Mouse (Mus musculus): ENCODE measurements around the gene Evi5l. TPM values are rescaled to one million over a fixed set of nuclear protein-coding genes. Genes with fewer than 3 reads are reported as not detected.
A peak's percentile ranks its signal among the peaks of the same experiment; 100 is the strongest.

Gene Evi5l
- polyA plus RNA-seq, 1 experiment from 2014 or later, result 120 TPM

GRCm38 (mm10) chr8:4174018-4174417, 7.7 kb downstream of the Evi5l start:
- peaks cover 32% of the 10 kb centered on the region for H3K36me3 ChIP-seq
- no peak overlapping the region for H3K4me2 ChIP-seq
- WGBS, result 76% methylated on average over 2 of the region's 2 CpGs
- no peak overlapping the region for H3K9ac ChIP-seq
- H3K4me1 ChIP-seq (replicated peaks), result peaks cover 18% of the 10 kb centered on the region
- no peak overlapping the region for H3K4me3 ChIP-seq
- H3K27me3 ChIP-seq, result no peaks in the 10 kb centered on the region
- ATAC-seq (ENCODE audit: low FRiP score, low read depth), result no peak
- no peak overlapping the region for H3K27ac ChIP-seq (replicated peaks)
- H3K9me3 ChIP-seq, result no peaks in the 10 kb centered on the region

GRCm38 (mm10) chr8:4183409-4183808, 17.0 kb downstream of the Evi5l start:
- Histone ChIP-seq H3K36me3 (peaks cover 56% of the 10 kb centered on the region), H3K4me2 (no peak overlapping the region), H3K27ac (replicated peaks) (no peak overlapping the region), H3K4me1 (replicated peaks) (no peaks in the 10 kb centered on the region), H3K9me3 (no peaks in the 10 kb centered on the region), H3K9ac (no peak overlapping the region), H3K27me3 (no peaks in the 10 kb centered on the region), H3K4me3 (no peak overlapping the region)
- ATAC-seq (ENCODE audit: low FRiP score, low read depth), result no peak
- WGBS, result 89% methylated on average over 8 of the region's 8 CpGs

- H3K9ac ChIP-seq, result no peak overlapping the region
- H3K36me3 ChIP-seq, result peaks cover 63% of the 10 kb centered on the region
- no peak overlapping the region for H3K4me2 ChIP-seq
- no peak for ATAC-seq (ENCODE audit: low FRiP score, low read depth)
- H3K27me3 ChIP-seq, result no peaks in the 10 kb centered on the region
- H3K9me3 ChIP-seq, result no peaks in the 10 kb centered on the region
- no peaks in the 10 kb centered on the region for H3K4me1 ChIP-seq (replicated peaks)
- WGBS, result 94% methylated on average over 2 of the region's 2 CpGs
- H3K27ac ChIP-seq (replicated peaks), result no peak overlapping the region
- H3K4me3 ChIP-seq, result no peak overlapping the region
Measured at GRCm38 (mm10) chr8:4186151-4186550, 19.8 kb downstream of the Evi5l start.

- Histone ChIP-seq H3K9ac (no peak overlapping the region), H3K36me3 (peaks cover 62% of the 10 kb centered on the region), H3K4me3 (no peak overlapping the region), H3K4me1 (replicated peaks) (peaks cover 11% of the 10 kb centered on the region), H3K27ac (replicated peaks) (no peak overlapping the region), H3K9me3 (no peaks in the 10 kb centered on the region), H3K4me2 (no peak overlapping the region), H3K27me3 (no peaks in the 10 kb centered on the region)
- ATAC-seq (ENCODE audit: low FRiP score, low read depth), result no peak
Measured at GRCm38 (mm10) chr8:4188605-4189004, 22.2 kb downstream of the Evi5l start.

- WGBS, result 46% methylated on average over 3 of the region's 3 CpGs
- Histone ChIP-seq H3K4me1 (replicated peaks) (peaks cover 12% of the 10 kb centered on the region), H3K9ac (no peak overlapping the region), H3K9me3 (no peaks in the 10 kb centered on the region), H3K4me2 (no peak overlapping the region), H3K27ac (replicated peaks) (no peak overlapping the region), H3K27me3 (no peaks in the 10 kb centered on the region), H3K36me3 (peaks cover 59% of the 10 kb centered on the region), H3K4me3 (no peak overlapping the region)
- ATAC-seq (ENCODE audit: low FRiP score, low read depth), result no peak
Measured at GRCm38 (mm10) chr8:4189031-4189722, 22.8 kb downstream of the Evi5l start.

GRCm38 (mm10) chr8:4192305-4192704, 25.9 kb downstream of the Evi5l start:
- Histone ChIP-seq H3K36me3 (peaks cover 45% of the 10 kb centered on the region), H3K9ac (no peak overlapping the region)
- peak; percentile 47 for ATAC-seq (ENCODE audit: low FRiP score, low read depth)

GRCm38 (mm10) chr8:4192807-4193587, 26.6 kb downstream of the Evi5l start:
- peak overlapping the region; percentile 76 for H3K27ac ChIP-seq (replicated peaks)

More at GRCm38 (mm10) chr8:4192305-4192704, 25.9 kb downstream of the Evi5l start:
- Histone ChIP-seq H3K9me3 (no peaks in the 10 kb centered on the region), H3K4me3 (no peak overlapping the region), H3K4me1 (replicated peaks) (peaks cover 12% of the 10 kb centered on the region), H3K4me2 (no peak overlapping the region), H3K27ac (replicated peaks) (peak overlapping the region; percentile 76), H3K27me3 (no peaks in the 10 kb centered on the region)
- WGBS, result 31% methylated on average over 5 of the region's 5 CpGs

GRCm38 (mm10) chr8:4193588-4193894, 27.2 kb downstream of the Evi5l start:
- H3K4me1 ChIP-seq (replicated peaks), result peaks cover 12% of the 10 kb centered on the region
- 52% methylated on average over 7 of the region's 7 CpGs for WGBS
- H3K36me3 ChIP-seq, result peaks cover 41% of the 10 kb centered on the region
- H3K27me3 ChIP-seq, result no peaks in the 10 kb centered on the region
- no peak overlapping the region for H3K4me3 ChIP-seq
- H3K9ac ChIP-seq, result no peak overlapping the region
- no peak overlapping the region; the same call in 1 of the 2 replicates for H3K4me2 ChIP-seq
- no peak; the same call in 1 of the 2 replicates for ATAC-seq (ENCODE audit: low FRiP score, low read depth)
- H3K9me3 ChIP-seq, result no peaks in the 10 kb centered on the region
- peak overlapping the region; percentile 76 for H3K27ac ChIP-seq (replicated peaks)

More at GRCm38 (mm10) chr8:4192807-4193587, 26.6 kb downstream of the Evi5l start:
- WGBS, result 4% methylated on average over 18 of the region's 18 CpGs
- Histone ChIP-seq H3K4me3 (no peak overlapping the region), H3K9me3 (no peaks in the 10 kb centered on the region), H3K27me3 (no peaks in the 10 kb centered on the region), H3K4me2 (no peak overlapping the region; the same call in 1 of the 2 replicates), H3K4me1 (replicated peaks) (peaks cover 12% of the 10 kb centered on the region), H3K9ac (no peak overlapping the region), H3K36me3 (peaks cover 45% of the 10 kb centered on the region)
- peak; percentile 79 for ATAC-seq (ENCODE audit: low FRiP score, low read depth)

- H3K9me3 ChIP-seq, result no peaks in the 10 kb centered on the region
- no peak overlapping the region for H3K9ac ChIP-seq
- H3K4me2 ChIP-seq, result no peak overlapping the region
- H3K27ac ChIP-seq (replicated peaks), result no peak overlapping the region
- H3K4me3 ChIP-seq, result no peak overlapping the region
- no peak for ATAC-seq (ENCODE audit: low FRiP score, low read depth)
- peaks cover 3% of the 10 kb centered on the region for H3K27me3 ChIP-seq
- peaks cover 70% of the 10 kb centered on the region for H3K36me3 ChIP-seq
- H3K4me1 ChIP-seq (replicated peaks), result peaks cover 5% of the 10 kb centered on the region
- WGBS, result 71% methylated on average over 1 of the region's 2 CpGs
Measured at GRCm38 (mm10) chr8:4201321-4201720, 35.0 kb downstream of the Evi5l start.

GRCm38 (mm10) chr8:4205246-4206123, 39.1 kb downstream of the Evi5l start:
- Histone ChIP-seq H3K27me3 (peaks cover 3% of the 10 kb centered on the region), H3K9ac (no peak overlapping the region), H3K27ac (replicated peaks) (no peak overlapping the region), H3K4me1 (replicated peaks) (peaks cover 23% of the 10 kb centered on the region), H3K4me2 (no peak overlapping the region), H3K4me3 (no peak overlapping the region), H3K9me3 (no peaks in the 10 kb centered on the region), H3K36me3 (peaks cover 53% of the 10 kb centered on the region)
- ATAC-seq (ENCODE audit: low FRiP score, low read depth), result 0 out of 2 replicates have a peak, but pooled peaks have one; percentile 0
- WGBS, result 26% methylated on average over 38 of the region's 38 CpGs

GRCm38 (mm10) chr8:4206182-4207015, 40.0 kb downstream of the Evi5l start:
- 16% methylated on average over 43 of the region's 44 CpGs for WGBS
- Histone ChIP-seq H3K27ac (replicated peaks) (no peak overlapping the region), H3K4me1 (replicated peaks) (peaks cover 28% of the 10 kb centered on the region), H3K9me3 (no peaks in the 10 kb centered on the region), H3K4me2 (0 out of 2 replicates have a peak overlapping the region, but pooled peaks have one; percentile 5), H3K9ac (no peak overlapping the region), H3K27me3 (peaks cover 3% of the 10 kb centered on the region), H3K4me3 (no peak overlapping the region), H3K36me3 (peaks cover 53% of the 10 kb centered on the region)
- ATAC-seq (ENCODE audit: low FRiP score, low read depth), result 0 out of 2 replicates have a peak, but pooled peaks have one; percentile 1

Measured in hindbrain, embryonic 15.5 days (tissue).